Mouse (Mus musculus) thymus, adult 2 months (tissue): ENCODE measurements around the gene Irx1. TPM values are rescaled to one million over a fixed set of nuclear protein-coding genes. Genes with fewer than 3 reads are reported as not detected.

ENCODE experiments used
- DNase-seq: peaks from one replicate; pipeline ENCODE4 v3.0.0; 2021
- H3K27ac ChIP-seq: fragments of 200-500 bp; 2 replicates; pipeline ENCODE4 v1.5.1; 2012; ENCODE audit warnings: low read length, control low read depth; ENCODE audit not compliant: control insufficient read depth, insufficient read depth
- H3K27me3 ChIP-seq: fragments of 200-500 bp; 2 replicates; pipeline ENCODE4 v1.6.1; 2012; ENCODE audit warnings: mild to moderate bottlenecking, low read length, moderate library complexity, mixed read lengths; ENCODE audit not compliant: control insufficient read depth, insufficient read depth
- H3K36me3 ChIP-seq: fragments of 200-500 bp; 2 replicates; pipeline ENCODE4 v1.6.1; 2012; ENCODE audit warnings: mild to moderate bottlenecking, low read length, moderate library complexity; ENCODE audit not compliant: control insufficient read depth, insufficient read depth
- H3K4me1 ChIP-seq: fragments of 200-500 bp; replicated peaks from 2 replicates; pipeline ENCODE4 v1.6.1; 2012; ENCODE audit warnings: low read length; ENCODE audit not compliant: control insufficient read depth, insufficient read depth
- H3K4me3 ChIP-seq: fragments of 200-500 bp; 2 replicates; pipeline ENCODE4 v1.5.1; 2012; ENCODE audit warnings: mild to moderate bottlenecking, low read length, control low read depth, moderate library complexity; ENCODE audit not compliant: control insufficient read depth, insufficient read depth
- CTCF ChIP-seq: fragments of 200-500 bp; IDR thresholded peaks from 2 replicates; pipeline ENCODE4 v1.5.1; 2012; ENCODE audit warnings: mild to moderate bottlenecking, control low read depth, low read length, moderate library complexity, borderline replicate concordance; ENCODE audit not compliant: control insufficient read depth, poor library complexity, insufficient read depth; ENCODE audit errors: extremely low read depth
- POLR2A ChIP-seq: fragments of 200-500 bp; IDR thresholded peaks from 2 replicates; pipeline ENCODE4 v1.6.1; 2012; ENCODE audit warnings: mild to moderate bottlenecking, low read length, control low read depth, moderate library complexity; ENCODE audit not compliant: control insufficient read depth, poor library complexity, insufficient read depth; ENCODE audit errors: extremely low read depth
- WGBS: fragments of 180-500 bp; shearing (Covaris S2); methylation state at CpG from one replicate; pipeline ENCODE4 v1.1.7; 2018; 5-methylcytosine and 5-hydroxymethylcytosine counted together
- polyA plus RNA-seq: library from polyadenylated mRNA; depleted of rRNA; stranded (reverse); fragments of >200 nt; gene quantifications from 2 replicates; pipeline ENCODE4 v1.2.3, GENCODE M21; 2012

Irx1 gene
- polyA plus RNA-seq, 1 experiment: 0.80 TPM

- TF ChIP-seq POLR2A: no peak
- TF ChIP-seq CTCF: no peak
- H3K4me1 ChIP-seq: no peaks in the 10 kb centered on the region
- no peak overlapping the region for H3K4me3 ChIP-seq
- H3K27me3 ChIP-seq: peaks cover 14% of the 10 kb centered on the region; the same call in 1 of the 2 replicates
- H3K27ac ChIP-seq: no peak overlapping the region
- H3K36me3 ChIP-seq: no peaks in the 10 kb centered on the region
- WGBS: 8% methylated on average over 13 of the region's 13 CpGs
- DNase-seq: no peak
Measured at GRCm38 (mm10) chr13:71964366-71964765, 843 bp upstream of the Irx1 start.

DNA sequence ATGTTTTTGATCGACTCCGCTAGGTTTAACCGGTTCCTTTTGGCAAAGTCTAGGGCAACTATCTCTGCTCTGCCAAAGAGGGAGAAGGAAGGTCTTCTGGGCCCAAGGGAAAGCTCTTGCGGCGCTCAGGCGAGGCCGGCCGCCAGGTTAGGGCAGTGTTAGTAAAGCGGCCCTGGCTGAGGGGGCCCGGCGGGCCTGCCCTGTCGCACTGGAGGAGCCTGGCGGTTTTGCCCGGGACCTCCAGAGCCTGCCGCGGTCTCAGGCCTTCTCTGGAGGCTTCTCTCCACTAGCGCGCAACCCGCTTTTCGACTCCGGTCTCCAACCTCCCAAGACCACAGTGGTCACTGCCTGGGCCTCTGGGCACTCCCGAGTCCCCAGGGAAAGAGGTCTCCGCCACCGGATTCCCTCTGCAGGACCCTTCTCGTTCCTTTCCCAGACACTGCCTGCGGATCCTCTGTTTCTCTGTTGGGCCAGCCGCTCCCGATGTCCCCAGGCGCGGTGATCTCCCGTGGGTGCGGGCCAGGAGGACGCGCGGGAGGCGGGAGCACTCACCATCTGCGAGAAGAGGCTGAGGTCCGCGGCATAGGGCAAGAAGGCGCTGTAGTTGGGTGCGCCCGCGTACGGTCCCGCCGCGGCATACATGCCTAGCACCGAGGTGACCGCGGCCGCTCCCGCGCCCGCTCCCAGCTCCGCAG is 715 bp downstream of the Irx1 start:
- no peak overlapping the region for H3K4me3 ChIP-seq
- H3K36me3 ChIP-seq: no peaks in the 10 kb centered on the region
- TF ChIP-seq POLR2A (no peak), CTCF (no peak)
- peaks cover 14% of the 10 kb centered on the region; the same call in 1 of the 2 replicates for H3K27me3 ChIP-seq
- WGBS: 6% methylated on average over 55 of the region's 55 CpGs
- H3K27ac ChIP-seq: no peak overlapping the region
- no peaks in the 10 kb centered on the region for H3K4me1 ChIP-seq
- no peak for DNase-seq

GRCm38 (mm10) chr13:71961891-71962660 is 1.4 kb downstream of the Irx1 start:
- WGBS: 6% methylated on average over 25 of the region's 25 CpGs
- DNase-seq: no peak
- H3K27me3 ChIP-seq: peaks cover 14% of the 10 kb centered on the region; the same call in 1 of the 2 replicates
- H3K36me3 ChIP-seq: no peaks in the 10 kb centered on the region
- no peak overlapping the region for H3K4me3 ChIP-seq
- no peak for TF ChIP-seq POLR2A
- TF ChIP-seq CTCF: no peak
- no peak overlapping the region for H3K27ac ChIP-seq
- no peaks in the 10 kb centered on the region for H3K4me1 ChIP-seq

DNA sequence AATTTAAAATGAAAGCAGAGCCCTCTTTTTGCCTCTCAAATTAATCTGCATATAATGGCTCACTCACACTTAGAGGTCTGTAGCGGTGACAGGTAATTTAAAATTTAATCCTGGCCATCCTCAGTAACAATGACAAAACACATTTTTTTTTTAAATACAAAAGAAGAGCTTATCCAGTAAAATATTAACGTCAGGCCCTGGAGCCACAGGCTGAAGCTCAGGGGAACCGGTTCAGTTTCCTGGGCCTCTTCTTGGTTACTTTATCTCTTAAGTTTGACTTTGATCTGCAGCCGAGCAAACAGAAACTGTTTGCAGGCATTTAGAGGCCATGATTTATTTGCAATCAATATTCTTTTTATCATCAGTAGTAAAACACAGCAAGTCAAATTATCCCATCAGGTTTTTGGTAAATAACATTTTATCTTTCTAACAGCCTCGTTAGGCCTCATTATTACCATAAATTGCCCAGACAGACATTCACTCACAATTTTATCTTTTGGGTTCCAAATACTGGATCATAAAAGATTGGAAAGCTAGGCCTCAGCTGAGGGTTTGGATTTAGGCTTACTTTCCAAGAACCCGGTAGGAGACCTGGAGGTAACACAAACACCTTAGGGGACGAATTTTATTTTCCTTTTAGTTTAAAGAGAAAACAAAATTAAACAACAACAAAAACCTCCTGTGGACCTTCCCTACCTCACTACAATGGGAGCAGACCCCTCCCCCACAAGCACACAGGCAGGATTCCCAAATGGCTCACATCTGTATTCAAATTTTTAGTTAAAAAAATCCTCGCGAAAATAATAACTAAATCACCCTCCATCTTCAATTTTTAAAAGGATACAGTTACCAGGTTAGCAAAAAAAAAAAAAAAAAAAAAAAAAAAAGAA is 2.4 kb downstream of the Irx1 start:
- Histone ChIP-seq H3K36me3 (no peaks in the 10 kb centered on the region), H3K4me1 (no peaks in the 10 kb centered on the region), H3K27me3 (peaks cover 14% of the 10 kb centered on the region; the same call in 1 of the 2 replicates), H3K4me3 (no peak overlapping the region), H3K27ac (no peak overlapping the region)
- 19% methylated on average over 9 of the region's 9 CpGs for WGBS
- no peak for DNase-seq
- TF ChIP-seq POLR2A: no peak
- no peak for TF ChIP-seq CTCF

DNA sequence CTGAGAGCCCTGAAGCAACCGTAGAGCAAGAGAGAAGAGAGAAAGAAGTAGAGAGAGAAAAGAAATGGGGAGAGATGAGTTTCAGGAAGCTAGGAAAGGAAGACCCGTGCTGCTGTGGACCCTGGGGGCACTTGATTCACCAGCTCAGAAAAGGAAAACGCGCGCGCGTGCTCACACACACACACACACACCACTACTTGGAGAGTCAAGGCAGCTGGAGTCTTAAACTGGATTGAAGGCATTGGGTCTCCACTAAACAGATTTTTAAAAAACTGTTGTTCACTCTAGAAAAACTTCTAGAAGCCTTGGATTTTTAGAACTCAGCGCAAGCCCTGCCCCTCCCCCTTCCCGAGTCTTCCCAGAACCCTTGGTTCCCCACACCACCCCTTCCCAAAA is 3.2 kb downstream of the Irx1 start:
- Histone ChIP-seq H3K4me1 (no peaks in the 10 kb centered on the region), H3K36me3 (no peaks in the 10 kb centered on the region), H3K27ac (no peak overlapping the region), H3K4me3 (no peak overlapping the region), H3K27me3 (peaks cover 14% of the 10 kb centered on the region; the same call in 1 of the 2 replicates)
- TF ChIP-seq CTCF: no peak
- no peak for TF ChIP-seq POLR2A
- WGBS: 10% methylated on average over 9 of the region's 9 CpGs
- DNase-seq: no peak
